Mouse (Mus musculus) right cerebral cortex, postnatal 4 days (tissue): ENCODE results near the gene Adamts20.

Experiments used
- DNase-seq: peaks from one replicate; pipeline ENCODE4 v3.0.0-alpha.2; 2022

Gene Adamts20

DNA sequence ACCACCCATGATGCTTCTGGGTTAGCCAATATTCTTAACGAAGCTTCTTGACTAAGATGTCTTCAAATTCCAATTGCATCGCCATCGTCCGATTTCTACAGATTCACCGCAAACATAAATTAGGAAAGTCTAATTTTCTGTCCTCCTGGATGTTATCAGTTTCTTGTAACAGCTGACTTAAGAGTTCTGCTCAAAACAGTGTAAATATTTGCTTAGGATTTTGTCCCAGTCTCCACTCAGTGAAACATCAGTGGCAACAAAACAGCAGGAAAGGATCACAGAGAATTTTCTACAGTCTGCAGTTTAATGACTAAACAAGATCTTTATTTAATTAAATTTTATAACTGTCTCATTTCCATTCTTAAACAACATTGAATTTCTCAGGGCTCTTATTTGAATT is 218.5 kb downstream of the Adamts20 start:
- DNase-seq = no peak

DNA sequence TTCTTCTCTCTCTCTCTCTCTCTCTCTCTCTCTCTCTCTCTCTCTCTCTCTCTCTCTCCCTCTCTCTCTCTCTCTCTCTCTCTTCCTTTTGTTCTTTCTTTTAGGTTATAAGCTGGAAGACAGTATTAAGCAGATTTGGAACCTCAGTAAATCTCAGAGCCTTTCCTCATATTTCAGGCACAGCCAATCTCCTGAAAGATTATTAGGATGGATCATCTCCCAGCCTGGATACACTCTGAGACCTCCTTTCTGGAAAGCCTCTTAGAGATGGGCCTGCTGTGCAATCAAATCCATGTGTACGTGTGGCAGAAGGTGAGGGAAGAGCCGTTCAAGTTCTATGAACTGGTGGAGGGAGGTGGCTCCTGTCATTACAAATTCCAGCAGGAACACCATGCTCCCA is 220.9 kb downstream of the Adamts20 start:
- no peak for DNase-seq

GRCm38 (mm10) chr15:94242133-94242532 is 223.1 kb downstream of the Adamts20 start:
- no peak for DNase-seq

DNA sequence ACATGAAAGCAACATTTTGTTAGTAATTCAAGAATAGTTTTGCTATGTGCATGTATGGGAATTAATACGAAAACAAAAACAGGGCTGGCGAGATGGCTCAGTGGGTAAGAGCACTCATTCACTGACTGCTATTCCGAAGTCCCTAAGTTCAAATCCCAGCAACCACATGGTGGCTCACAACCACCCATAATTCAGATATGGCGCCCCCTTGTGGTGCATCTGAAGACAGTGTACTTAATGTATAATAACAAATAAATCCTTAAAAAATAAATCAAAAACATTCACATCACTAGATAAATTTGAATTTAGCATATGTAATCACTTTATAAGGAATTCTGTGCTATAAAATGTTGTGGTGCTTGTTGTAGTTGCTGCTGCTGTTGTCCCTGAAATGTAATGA is 225.6 kb downstream of the Adamts20 start:
- DNase-seq = no peak

- DNase-seq = no peak
Measured at GRCm38 (mm10) chr15:94239127-94239526, 226.1 kb downstream of the Adamts20 start.

GRCm38 (mm10) chr15:94238058-94238876 is 227.0 kb downstream of the Adamts20 start:
- no peak for DNase-seq

DNA sequence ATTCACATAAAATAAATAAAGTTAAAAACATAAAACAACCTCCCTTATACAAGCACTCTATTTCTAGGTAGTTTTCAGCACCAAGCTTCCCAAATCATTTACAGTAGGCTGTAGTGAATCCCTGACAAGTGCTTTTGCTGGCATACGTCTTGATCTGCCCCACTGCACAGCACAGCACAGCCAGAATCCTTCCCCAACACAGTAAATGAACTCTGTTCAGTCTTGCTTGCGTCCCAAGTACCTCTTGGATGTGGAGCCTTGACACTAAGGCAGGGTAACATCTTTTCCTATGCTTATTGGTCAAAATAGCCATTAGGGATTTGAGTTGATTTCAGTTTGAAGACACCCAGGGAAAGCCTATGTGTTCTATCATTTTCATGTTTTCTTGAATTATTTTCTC is 228.5 kb downstream of the Adamts20 start:
- no peak for DNase-seq

DNA sequence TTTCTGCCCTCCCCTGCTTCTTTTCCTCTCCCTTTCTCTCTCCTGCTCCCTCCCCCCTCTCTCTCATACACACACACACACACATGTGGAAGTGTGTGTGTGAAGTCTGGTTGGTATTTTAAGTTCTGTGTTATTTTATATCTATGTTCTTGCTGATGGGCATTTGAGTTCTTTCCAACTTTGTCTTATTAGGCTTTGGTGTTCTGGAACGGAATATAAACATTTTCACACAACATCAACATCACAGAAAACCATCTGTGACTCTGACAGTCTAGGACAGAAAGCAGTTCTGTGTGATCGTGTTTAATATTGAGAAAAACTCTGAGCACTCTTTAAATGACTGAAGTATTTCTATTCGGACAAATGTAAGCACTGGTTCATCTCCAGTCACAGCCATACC is 229.1 kb downstream of the Adamts20 start:
- no peak for DNase-seq

GRCm38 (mm10) chr15:94235190-94235589 is 230.0 kb downstream of the Adamts20 start:
- DNase-seq = no peak

GRCm38 (mm10) chr15:94231246-94231645 is 234.0 kb downstream of the Adamts20 start:
- DNase-seq = no peak

GRCm38 (mm10) chr15:94227388-94227787 is 237.8 kb downstream of the Adamts20 start:
- DNase-seq = no peak

- no peak for DNase-seq
Measured at GRCm38 (mm10) chr15:94223101-94223500, 242.1 kb downstream of the Adamts20 start.

GRCm38 (mm10) chr15:94220686-94221085 is 244.5 kb downstream of the Adamts20 start:
- no peak for DNase-seq
